Mouse (Mus musculus) lung, embryonic 14.5 days (tissue): ENCODE measurements at regions not wholly inside any gene's neighbourhood (a gene's known extent, or its start where the extent isn't known, plus 50 kb on each side); places are given as distances from the start of the nearest gene placed in this dataset.
"Not testable (repeated sequence)": the region's sequence is repeated elsewhere in the genome, so short reads cannot be mapped to it uniquely, and the experiment has no call there.

Experiments used
- ATAC-seq: fragments of 200-750 bp; cut with Nextera tagmentation; 2 replicates; pipeline ENCODE4 v1.8.0; 2017; ENCODE audit warnings: mild to moderate bottlenecking, moderate TSS enrichment, moderate library complexity; ENCODE audit not compliant: insufficient read depth
- DNase-seq: peaks from one replicate; pipeline ENCODE4 v3.0.0-alpha.2; 2015
- H3K27ac ChIP-seq: fragments of 300-500 bp; sonication (generic); 2 replicates; pipeline ENCODE4 v1.5.1; 2014; ENCODE audit warnings: low read depth, mild to moderate bottlenecking, moderate library complexity
- H3K27me3 ChIP-seq: fragments of 300-500 bp; sonication (generic); 2 replicates; pipeline ENCODE4 v1.6.1; 2014; ENCODE audit warnings: low read length, control low read depth; ENCODE audit not compliant: insufficient read depth
- H3K36me3 ChIP-seq: fragments of 300-500 bp; sonication (generic); 2 replicates; pipeline ENCODE4 v1.6.1; 2014; ENCODE audit warnings: control low read depth; ENCODE audit not compliant: insufficient read depth
- H3K4me1 ChIP-seq: fragments of 300-500 bp; sonication (generic); 2 replicates; pipeline ENCODE4 v1.6.1; 2014; ENCODE audit warnings: antibody characterized with exemption, control low read depth; ENCODE audit not compliant: insufficient read depth
- H3K4me2 ChIP-seq: fragments of 300-500 bp; sonication (generic); 2 replicates; pipeline ENCODE4 v1.6.1; 2014; ENCODE audit warnings: mild to moderate bottlenecking
- H3K4me3 ChIP-seq: fragments of 300-500 bp; sonication (generic); 2 replicates; pipeline ENCODE4 v1.5.1; 2014; ENCODE audit warnings: low read depth, low read length
- H3K9ac ChIP-seq: fragments of 300-500 bp; sonication (generic); 2 replicates; pipeline ENCODE4 v1.6.1; 2014
- H3K9me3 ChIP-seq: fragments of 300-500 bp; sonication (generic); 2 replicates; pipeline ENCODE4 v1.6.1; 2016; ENCODE audit warnings: low read depth, low read length, control low read depth
- CTCF ChIP-seq: IDR thresholded peaks from 2 replicates; pipeline ENCODE4 v1.5.1; 2016; ENCODE audit warnings: antibody characterized with exemption, low read depth
- WGBS: fragments of 180-500 bp; shearing (Covaris S2); extraction: QIAGEN DNeasy Blood & Tissue Kit; methylation state at CpG from one replicate; pipeline ENCODE4 v1.1.7; 2014; 5-methylcytosine and 5-hydroxymethylcytosine counted together

DNA sequence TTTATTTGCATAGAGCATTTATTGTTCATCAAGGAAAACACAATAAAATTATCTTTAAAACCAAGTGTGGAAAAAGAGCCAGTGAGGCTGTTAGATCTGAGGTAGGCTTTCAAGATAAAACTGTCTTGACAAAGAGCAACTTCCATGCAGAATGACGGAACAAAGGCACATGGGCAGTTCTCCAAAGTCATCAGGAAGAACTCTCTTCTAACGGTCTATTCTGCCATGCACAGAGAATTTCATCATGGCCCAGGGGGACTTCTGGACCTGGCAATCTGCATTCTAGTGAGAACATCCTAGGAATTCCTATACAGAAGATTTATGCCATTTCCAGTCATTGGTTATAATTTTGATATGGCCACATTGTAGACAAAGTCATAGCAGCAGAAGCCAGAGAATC lies 211.0 kb upstream of the Slc7a11 start:
- no peak overlapping the region for H3K4me3 ChIP-seq
- WGBS = 73% methylated on average over 2 of the region's 2 CpGs

DNA sequence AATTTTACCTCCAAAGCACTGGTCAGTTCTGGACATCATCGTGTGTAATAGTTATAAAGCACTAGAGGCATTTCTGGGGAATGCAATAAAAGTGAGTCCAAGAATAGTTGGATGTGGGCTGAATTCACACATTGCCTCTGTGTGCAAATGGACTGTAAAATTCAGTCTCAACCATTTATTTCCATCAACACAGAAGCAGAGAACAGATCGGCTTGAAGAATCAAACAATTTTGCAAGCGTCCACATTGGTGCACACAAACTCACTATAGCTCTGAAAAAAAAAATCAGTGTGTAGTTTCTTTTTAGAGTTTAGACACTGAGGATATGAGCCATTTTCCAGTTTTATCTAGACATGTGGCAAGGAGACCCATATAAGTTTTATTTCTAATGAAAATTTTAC lies 208.9 kb upstream of the Slc7a11 start:
- Histone ChIP-seq H3K27me3 (no peaks in the 10 kb centered on the region), H3K4me2 (no peak overlapping the region), H3K9me3 (no peaks in the 10 kb centered on the region), H3K9ac (no peak overlapping the region), H3K27ac (no peak overlapping the region), H3K4me1 (no peaks in the 10 kb centered on the region), H3K4me3 (no peak overlapping the region), H3K36me3 (no peaks in the 10 kb centered on the region)
- TF ChIP-seq CTCF = no peak
- DNase-seq (no peak), ATAC-seq (no peak)
- WGBS = 93% methylated on average over 3 of the region's 3 CpGs

More for the DNA sequence above, 211.0 kb upstream of the Slc7a11 start:
- H3K27me3 ChIP-seq = no peaks in the 10 kb centered on the region
- no peak for ATAC-seq
- H3K4me1 ChIP-seq = no peaks in the 10 kb centered on the region
- TF ChIP-seq CTCF = no peak
- no peak overlapping the region for H3K9ac ChIP-seq
- no peaks in the 10 kb centered on the region for H3K36me3 ChIP-seq
- no peak for DNase-seq
- no peak overlapping the region for H3K27ac ChIP-seq
- H3K4me2 ChIP-seq = no peak overlapping the region
- H3K9me3 ChIP-seq = no peaks in the 10 kb centered on the region

DNA sequence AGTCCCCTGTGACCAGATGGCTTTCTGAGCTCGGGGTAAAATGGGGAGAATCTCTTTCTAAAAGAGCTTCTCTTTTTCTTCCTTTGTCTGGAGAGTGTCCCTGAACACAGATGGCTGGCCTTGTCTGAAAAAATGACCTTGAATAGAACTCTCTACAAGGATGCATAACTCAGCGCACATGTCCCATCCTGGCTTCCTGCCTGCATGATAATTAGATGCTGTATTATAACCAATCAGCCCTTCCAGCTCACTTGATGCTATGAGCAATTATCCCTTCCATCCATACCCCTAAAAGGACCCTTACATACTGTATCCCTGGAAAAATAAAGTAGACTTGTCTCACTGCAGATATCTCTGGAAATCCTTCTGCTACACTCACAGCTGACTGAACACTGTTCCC lies 199.7 kb upstream of the Slc7a11 start:
- WGBS = 79% methylated on average over 2 of the region's 2 CpGs
- Histone ChIP-seq H3K4me1 (no peaks in the 10 kb centered on the region), H3K27ac (no peak overlapping the region), H3K36me3 (no peaks in the 10 kb centered on the region), H3K27me3 (no peaks in the 10 kb centered on the region), H3K9me3 (no peaks in the 10 kb centered on the region), H3K4me2 (no peak overlapping the region), H3K4me3 (no peak overlapping the region), H3K9ac (no peak overlapping the region)
- no peak for ATAC-seq
- no peak for TF ChIP-seq CTCF
- no peak for DNase-seq

DNA sequence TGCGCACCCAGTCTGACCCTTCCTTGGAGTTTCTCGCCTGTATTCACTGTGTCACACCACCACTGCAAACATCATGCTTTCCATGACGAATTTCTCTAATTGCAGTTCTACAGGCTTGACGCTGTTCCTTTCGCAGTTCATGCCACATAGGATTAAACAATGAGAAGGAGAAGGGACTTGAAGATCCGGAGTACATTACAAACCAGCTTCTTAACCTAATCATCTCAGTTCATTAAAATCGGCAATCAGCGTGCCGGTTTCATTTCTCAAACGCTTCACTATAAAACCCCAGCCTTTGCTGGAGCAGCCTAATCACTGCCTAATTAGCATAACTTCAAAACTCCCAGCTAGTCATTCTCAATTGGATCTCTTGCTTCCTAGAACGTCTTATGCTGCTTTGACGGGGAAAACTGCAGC lies 196.5 kb upstream of the Slc7a11 start:
- ATAC-seq (no peak), DNase-seq (no peak)
- Histone ChIP-seq H3K9ac (no peak overlapping the region), H3K4me3 (no peak overlapping the region), H3K27me3 (no peaks in the 10 kb centered on the region), H3K27ac (no peak overlapping the region), H3K4me1 (no peaks in the 10 kb centered on the region), H3K9me3 (no peaks in the 10 kb centered on the region), H3K4me2 (no peak overlapping the region), H3K36me3 (no peaks in the 10 kb centered on the region)
- WGBS = 76% methylated on average over 12 of the region's 12 CpGs
- TF ChIP-seq CTCF = no peak

DNA sequence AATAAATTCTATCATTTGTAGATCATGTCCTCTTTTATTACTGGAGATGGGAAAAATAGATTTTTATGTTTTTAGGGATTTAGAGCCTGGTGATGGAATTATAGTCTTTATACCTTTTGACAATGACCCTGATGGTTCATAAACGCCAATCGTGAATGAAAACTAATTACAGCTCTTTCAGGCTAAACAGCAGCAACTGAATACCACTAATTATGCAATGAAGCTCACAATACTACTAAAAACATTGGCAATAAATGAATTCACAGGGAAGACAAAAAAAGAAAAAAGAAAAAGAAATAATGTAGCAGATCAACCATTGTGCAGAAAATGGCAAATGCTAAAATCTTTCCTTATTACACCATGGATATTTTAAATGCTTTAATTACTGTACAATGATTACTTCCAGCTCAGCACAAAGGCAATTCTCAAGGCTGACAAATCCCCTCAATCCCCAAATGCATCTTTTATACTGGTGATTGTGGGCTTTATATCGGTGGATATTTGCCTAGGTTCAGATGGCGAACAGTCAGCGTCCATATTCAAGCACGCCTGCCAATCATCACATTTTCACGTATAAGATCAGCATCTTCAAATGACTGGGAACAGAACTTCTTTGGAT lies 191.2 kb upstream of the Slc7a11 start:
- no peaks in the 10 kb centered on the region for H3K36me3 ChIP-seq
- WGBS = 89% methylated on average over 7 of the region's 7 CpGs
- DNase-seq (no peak), ATAC-seq (no peak)
- no peaks in the 10 kb centered on the region for H3K27me3 ChIP-seq
- no peak overlapping the region for H3K27ac ChIP-seq
- no peak overlapping the region for H3K4me2 ChIP-seq
- no peak overlapping the region for H3K4me3 ChIP-seq
- H3K4me1 ChIP-seq = no peaks in the 10 kb centered on the region
- no peak for TF ChIP-seq CTCF
- no peaks in the 10 kb centered on the region for H3K9me3 ChIP-seq
- no peak overlapping the region for H3K9ac ChIP-seq

DNA sequence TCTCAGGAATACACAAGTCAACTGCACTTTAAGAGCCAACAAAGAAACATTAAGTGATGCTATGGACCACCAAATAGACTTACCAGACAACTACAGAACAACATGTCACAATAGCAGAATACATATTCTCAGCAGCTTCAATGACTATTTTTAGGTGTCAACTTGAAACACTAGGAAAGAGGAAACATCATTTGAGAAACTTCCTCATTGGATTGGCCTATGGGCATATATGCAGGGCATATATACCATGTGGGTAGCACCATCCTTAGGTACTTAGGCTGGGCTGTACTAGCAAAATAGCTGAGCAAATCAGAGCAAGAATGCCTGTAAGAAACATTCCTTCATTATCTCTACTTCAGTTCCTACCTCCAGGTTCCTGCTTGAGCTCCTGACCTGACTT lies 187.9 kb upstream of the Slc7a11 start:
- no peak overlapping the region for H3K4me3 ChIP-seq
- ATAC-seq (no peak), DNase-seq (no peak)
- no peak overlapping the region for H3K27ac ChIP-seq
- no peak overlapping the region for H3K9ac ChIP-seq
- no peak for TF ChIP-seq CTCF
- H3K9me3 ChIP-seq = no peaks in the 10 kb centered on the region
- no peaks in the 10 kb centered on the region for H3K36me3 ChIP-seq
- H3K4me1 ChIP-seq = no peaks in the 10 kb centered on the region
- no peaks in the 10 kb centered on the region for H3K27me3 ChIP-seq
- H3K4me2 ChIP-seq = no peak overlapping the region

DNA sequence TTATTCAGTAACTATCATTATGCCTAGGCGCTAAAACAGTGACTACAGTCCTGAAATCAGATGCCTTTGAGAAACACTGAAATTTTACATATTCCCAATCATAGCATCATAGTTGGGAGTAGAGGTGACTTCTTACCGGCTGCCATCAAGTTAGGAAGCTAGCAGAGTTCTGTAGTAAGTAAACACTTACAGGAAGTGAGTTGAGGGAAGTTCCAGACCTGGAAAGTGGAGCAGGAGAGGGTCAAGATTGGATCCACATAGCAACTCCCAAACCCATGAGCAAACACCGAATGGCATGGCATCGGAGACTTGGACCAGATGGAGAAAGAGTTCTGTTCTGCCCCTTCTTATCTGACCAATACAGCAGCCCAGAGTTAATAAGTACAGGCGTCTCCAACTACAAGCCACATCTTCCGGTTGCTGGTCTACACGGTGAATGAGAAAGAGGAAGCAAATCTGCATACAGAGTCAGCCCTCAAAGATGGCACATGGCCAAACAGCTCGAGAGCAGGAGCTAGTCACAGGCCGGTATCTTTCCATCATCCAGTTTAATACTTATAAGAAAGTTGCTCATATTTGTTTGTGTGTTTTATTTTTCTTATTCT lies 184.8 kb upstream of the Slc7a11 start:
- no peak for TF ChIP-seq CTCF
- DNase-seq (peak; percentile 49), ATAC-seq (no peak)
- H3K4me3 ChIP-seq = no peak overlapping the region
- WGBS = 74% methylated on average over 9 of the region's 9 CpGs
- no peaks in the 10 kb centered on the region for H3K27me3 ChIP-seq
- no peak overlapping the region for H3K27ac ChIP-seq
- no peak overlapping the region for H3K9ac ChIP-seq
- no peaks in the 10 kb centered on the region for H3K36me3 ChIP-seq
- no peaks in the 10 kb centered on the region for H3K9me3 ChIP-seq
- H3K4me2 ChIP-seq = no peak overlapping the region
- H3K4me1 ChIP-seq = no peaks in the 10 kb centered on the region

DNA sequence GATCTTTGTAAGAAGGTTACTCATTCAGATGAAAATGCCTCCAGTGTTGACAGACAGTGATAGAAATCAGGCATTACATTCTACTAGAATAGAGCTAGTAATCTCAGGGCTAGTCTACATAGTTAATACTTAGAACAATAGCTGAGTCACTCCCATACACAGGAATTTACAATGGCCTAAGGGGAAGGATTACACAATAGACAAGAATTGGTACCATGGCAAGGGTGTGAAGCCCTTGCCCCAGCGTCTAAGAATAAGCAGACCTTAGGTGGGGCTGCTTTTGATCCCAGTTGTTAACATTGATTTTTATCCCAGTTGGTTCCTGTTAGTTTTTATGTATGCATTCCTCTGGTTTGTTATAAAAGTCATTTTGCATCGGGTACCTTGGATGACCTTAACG lies 177.8 kb upstream of the Slc7a11 start:
- H3K4me2 ChIP-seq, H3K4me1 ChIP-seq, H3K9ac ChIP-seq, H3K9me3 ChIP-seq, H3K4me3 ChIP-seq, ATAC-seq, H3K36me3 ChIP-seq, H3K27me3 ChIP-seq, H3K27ac ChIP-seq, DNase-seq: not testable (repeated sequence)
- 76% methylated on average over 3 of the region's 3 CpGs for WGBS
